Mouse (Mus musculus): ENCODE data around the gene Ccdc62. TPM values are rescaled to one million over a fixed set of nuclear protein-coding genes. Genes with fewer than 3 reads are reported as not detected.
A peak's percentile ranks its signal among the peaks of the same experiment; 100 is the strongest.

Ccdc62 gene
- polyA plus RNA-seq, 1 experiment from 2014 or later, result 7.1 TPM

DNA sequence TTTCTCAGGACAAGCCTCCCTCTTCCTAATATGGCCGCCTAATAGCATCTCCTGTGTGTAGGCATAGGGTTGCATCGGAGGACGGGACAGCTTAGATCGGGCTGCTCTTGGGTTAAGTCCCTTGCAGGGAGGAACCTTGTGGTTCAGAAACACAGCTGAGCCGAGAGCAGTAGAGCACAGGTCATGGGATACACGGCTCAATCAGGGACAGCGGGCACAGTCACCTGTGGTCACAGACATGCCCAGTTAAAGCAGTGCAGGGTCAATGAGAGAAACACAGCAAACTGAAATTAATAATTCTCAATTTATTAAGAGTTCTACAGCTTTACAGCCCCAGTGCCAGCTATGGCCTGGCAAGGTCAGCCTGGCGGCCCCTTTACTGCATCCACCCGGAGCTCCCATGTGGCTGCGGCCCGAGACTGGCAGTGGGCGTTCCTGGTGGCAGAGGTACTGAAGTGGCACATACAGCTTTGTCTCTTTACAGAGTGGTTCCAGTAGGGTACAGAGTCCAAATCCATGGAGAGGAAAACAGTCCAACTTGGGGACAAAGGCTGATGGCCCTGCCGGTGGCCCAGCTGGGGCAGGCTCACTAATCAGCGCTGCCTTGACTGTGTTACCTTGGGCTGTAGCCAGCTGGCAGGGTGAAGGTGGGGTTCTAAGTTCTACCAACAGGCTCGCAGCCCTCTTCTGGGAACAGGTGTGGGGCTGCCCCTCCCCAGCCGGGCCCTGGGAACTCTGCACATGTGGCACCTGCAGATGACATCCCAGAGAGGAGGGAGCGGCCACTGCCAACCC lies 74.1 kb downstream of the Ccdc62 start:
- Histone ChIP-seq H3K9me3 (replicated peaks; ENCODE audit: low read length) (no peaks in the 10 kb centered on the region), H3K36me3 (ENCODE audit: insufficient read depth, low read length) (peaks cover 48% of the 10 kb centered on the region), H3K4me3 (replicated peaks; ENCODE audit: low read depth, low read length) (no peak overlapping the region), H3K27me3 (ENCODE audit: insufficient read depth, low read length) (no peaks in the 10 kb centered on the region), H3K9ac (ENCODE audit: low read depth, low read length) (no peak overlapping the region), H3K4me2 (ENCODE audit: low read length) (no peak overlapping the region), H3K4me1 (replicated peaks; ENCODE audit: insufficient read depth, low read length) (0 out of 2 replicates have a peak, but pooled peaks cover 2% of the 10 kb centered on the region), H3K27ac (peak overlapping the region; percentile 47)
- DNase-seq (ENCODE audit: low spot score) (no peak), ATAC-seq (replicated peaks; ENCODE audit: low FRiP score, low read depth) (peak; percentile 12; the same call in 1 of the 2 replicates)
- TF ChIP-seq CTCF (IDR thresholded peaks at IDR 0.05; ENCODE audit: low read depth), result no peak
- WGBS, result 81% methylated on average over 17 of the region's 17 CpGs

DNA sequence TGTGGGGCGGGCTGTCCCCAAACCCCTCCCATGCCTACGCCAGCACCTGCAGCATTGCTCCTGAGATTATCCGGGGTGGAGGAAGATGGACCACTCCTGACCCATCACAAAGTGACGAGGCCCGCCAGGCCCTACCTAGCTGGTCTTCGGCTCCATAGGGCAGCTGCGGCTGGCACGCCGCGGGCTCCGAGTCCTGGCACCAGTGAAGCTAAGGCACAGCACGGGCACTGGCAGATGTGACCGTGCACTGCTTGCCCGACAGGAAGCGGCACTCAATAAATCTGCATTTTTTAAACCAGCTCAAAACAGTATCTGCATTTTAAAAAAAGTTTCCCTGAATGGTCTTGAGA lies 74.6 kb downstream of the Ccdc62 start:
- no peaks in the 10 kb centered on the region for H3K27me3 ChIP-seq (ENCODE audit: insufficient read depth, low read length)
- no peaks in the 10 kb centered on the region for H3K9me3 ChIP-seq (replicated peaks; ENCODE audit: low read length)
- H3K9ac ChIP-seq (ENCODE audit: low read depth, low read length), result no peak overlapping the region
- no peak for DNase-seq (ENCODE audit: low spot score)
- ATAC-seq (replicated peaks; ENCODE audit: low FRiP score, low read depth), result no peak
- H3K27ac ChIP-seq, result peak overlapping the region; percentile 47
- no peak overlapping the region for H3K4me3 ChIP-seq (replicated peaks; ENCODE audit: low read depth, low read length)
- H3K36me3 ChIP-seq (ENCODE audit: insufficient read depth, low read length), result peaks cover 47% of the 10 kb centered on the region
- 0 out of 2 replicates have a peak, but pooled peaks cover 2% of the 10 kb centered on the region for H3K4me1 ChIP-seq (replicated peaks; ENCODE audit: insufficient read depth, low read length)
- WGBS, result 90% methylated on average over 15 of the region's 15 CpGs
- no peak for TF ChIP-seq CTCF (IDR thresholded peaks at IDR 0.05; ENCODE audit: low read depth)
- no peak overlapping the region for H3K4me2 ChIP-seq (ENCODE audit: low read length)

DNA sequence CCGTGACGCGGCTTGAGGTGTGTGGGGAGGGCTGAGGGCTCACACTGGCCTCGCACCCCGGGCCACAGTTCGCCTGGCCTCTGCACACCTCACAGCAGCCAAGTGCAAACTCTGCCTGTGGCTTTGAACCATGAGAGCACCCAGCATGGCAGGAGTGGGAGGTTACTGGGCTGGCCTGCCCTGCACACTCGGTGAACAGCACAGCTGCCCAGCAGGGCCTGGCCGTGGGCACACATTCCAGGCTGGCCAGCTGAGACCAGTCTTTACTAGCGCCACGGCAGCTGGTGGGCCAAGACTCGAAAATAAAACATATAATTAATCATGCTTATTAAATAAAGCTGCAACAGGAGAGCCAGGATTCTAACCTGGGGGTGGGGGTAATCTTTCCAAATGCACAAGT lies 75.1 kb downstream of the Ccdc62 start:
- ATAC-seq (replicated peaks; ENCODE audit: low FRiP score, low read depth), result no peak
- peak overlapping the region; percentile 47; the same call in 1 of the 2 replicates for H3K27ac ChIP-seq

DNA sequence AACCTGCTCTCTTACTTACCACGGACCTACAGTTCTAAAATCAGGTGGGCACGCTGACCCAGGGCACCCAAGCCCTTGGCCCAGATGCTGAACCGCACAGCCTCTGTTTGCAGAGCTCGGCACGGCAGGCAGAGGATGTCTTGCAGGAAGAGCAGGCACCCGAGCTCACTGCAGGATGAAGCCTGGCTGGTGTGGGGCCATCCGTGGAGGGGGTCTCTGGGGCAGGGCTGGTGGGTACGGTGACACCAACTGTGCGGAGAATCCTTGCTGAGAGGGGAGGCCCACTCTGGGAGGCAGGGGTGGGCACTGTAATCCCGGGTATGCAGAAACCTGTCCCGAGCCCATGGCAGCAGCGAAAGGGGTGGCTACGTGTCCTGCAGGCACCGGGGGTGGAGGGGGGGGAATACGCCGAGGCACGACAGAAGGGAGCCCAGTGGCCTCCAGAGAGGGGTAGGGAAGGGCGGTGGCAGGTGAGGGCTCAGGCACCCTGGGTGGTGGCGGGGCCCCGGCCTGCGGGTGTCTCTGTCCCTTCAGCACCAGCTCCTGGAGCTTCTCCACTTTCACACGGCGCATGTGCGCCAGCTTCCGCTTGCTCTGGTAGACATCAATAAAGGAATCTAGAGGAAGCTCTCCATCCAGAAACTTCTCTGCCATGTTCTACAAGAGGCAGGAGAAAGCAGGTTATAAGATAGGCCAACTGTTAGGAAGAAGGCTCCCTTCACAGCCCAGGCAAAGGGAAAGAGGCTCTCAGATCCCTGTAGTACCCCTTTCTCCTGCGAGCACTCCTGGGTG lies 75.8 kb downstream of the Ccdc62 start:
- Histone ChIP-seq H3K4me1 (replicated peaks; ENCODE audit: insufficient read depth, low read length) (peaks cover 6% of the 10 kb centered on the region), H3K4me2 (ENCODE audit: low read length) (no peak overlapping the region), H3K9me3 (replicated peaks; ENCODE audit: low read length) (no peaks in the 10 kb centered on the region), H3K27ac (peak overlapping the region; percentile 60), H3K27me3 (ENCODE audit: insufficient read depth, low read length) (no peaks in the 10 kb centered on the region), H3K4me3 (replicated peaks; ENCODE audit: low read depth, low read length) (no peak overlapping the region), H3K9ac (ENCODE audit: low read depth, low read length) (no peak overlapping the region), H3K36me3 (ENCODE audit: insufficient read depth, low read length) (peaks cover 40% of the 10 kb centered on the region)
- DNase-seq (ENCODE audit: low spot score) (no peak), ATAC-seq (replicated peaks; ENCODE audit: low FRiP score, low read depth) (no peak)
- no peak for TF ChIP-seq CTCF (IDR thresholded peaks at IDR 0.05; ENCODE audit: low read depth)
- WGBS, result 84% methylated on average over 26 of the region's 26 CpGs

More for the DNA sequence above, 75.1 kb downstream of the Ccdc62 start:
- TF ChIP-seq CTCF (IDR thresholded peaks at IDR 0.05; ENCODE audit: low read depth), result no peak
- H3K4me3 ChIP-seq (replicated peaks; ENCODE audit: low read depth, low read length), result no peak overlapping the region
- H3K9ac ChIP-seq (ENCODE audit: low read depth, low read length), result no peak overlapping the region
- no peak for DNase-seq (ENCODE audit: low spot score)
- H3K4me2 ChIP-seq (ENCODE audit: low read length), result no peak overlapping the region
- no peaks in the 10 kb centered on the region for H3K27me3 ChIP-seq (ENCODE audit: insufficient read depth, low read length)
- H3K36me3 ChIP-seq (ENCODE audit: insufficient read depth, low read length), result peaks cover 42% of the 10 kb centered on the region
- H3K4me1 ChIP-seq (replicated peaks; ENCODE audit: insufficient read depth, low read length), result 0 out of 2 replicates have a peak, but pooled peaks cover 2% of the 10 kb centered on the region
- 61% methylated on average over 11 of the region's 11 CpGs for WGBS
- no peaks in the 10 kb centered on the region for H3K9me3 ChIP-seq (replicated peaks; ENCODE audit: low read length)

DNA sequence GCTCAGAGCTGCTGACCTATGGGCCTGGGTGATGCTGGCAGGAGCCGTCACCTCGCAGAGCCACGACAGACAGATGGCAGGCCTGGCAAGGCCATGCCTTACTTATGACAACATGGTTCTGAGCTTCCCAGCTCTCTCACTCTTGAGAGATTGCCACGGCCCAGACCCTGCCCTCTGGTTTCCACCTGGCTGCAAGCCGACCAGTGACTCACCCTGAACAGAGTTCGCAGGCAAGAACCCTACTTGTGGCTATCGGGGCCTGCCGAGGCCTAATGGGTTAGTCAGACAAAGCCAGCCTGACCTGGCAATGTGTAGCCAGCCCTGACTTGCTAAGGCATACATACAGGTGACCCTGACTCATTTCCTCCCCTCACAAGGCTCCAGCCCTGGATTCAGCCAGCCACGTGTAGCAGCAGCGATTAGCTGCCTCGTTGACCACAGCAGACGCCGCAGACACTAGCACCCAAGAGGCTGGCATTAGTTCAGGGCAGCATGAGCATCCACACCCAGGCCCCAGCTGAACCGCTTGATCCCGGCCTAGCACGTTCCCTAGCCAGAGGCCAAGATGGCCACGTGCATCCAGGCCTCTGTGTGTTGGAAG lies 76.5 kb downstream of the Ccdc62 start:
- H3K4me3 ChIP-seq (replicated peaks; ENCODE audit: low read depth, low read length), result no peak overlapping the region
- no peaks in the 10 kb centered on the region for H3K27me3 ChIP-seq (ENCODE audit: insufficient read depth, low read length)
- 0 out of 2 replicates have a peak, but pooled peaks have one; percentile 3 for TF ChIP-seq CTCF (IDR thresholded peaks at IDR 0.05; ENCODE audit: low read depth)
- peak overlapping the region; percentile 60 for H3K27ac ChIP-seq
- 63% methylated on average over 17 of the region's 17 CpGs for WGBS
- no peak overlapping the region for H3K9ac ChIP-seq (ENCODE audit: low read depth, low read length)
- DNase-seq (ENCODE audit: low spot score) (no peak), ATAC-seq (replicated peaks; ENCODE audit: low FRiP score, low read depth) (peak; percentile 77)
- H3K4me1 ChIP-seq (replicated peaks; ENCODE audit: insufficient read depth, low read length), result peaks cover 13% of the 10 kb centered on the region
- no peaks in the 10 kb centered on the region for H3K9me3 ChIP-seq (replicated peaks; ENCODE audit: low read length)
- H3K4me2 ChIP-seq (ENCODE audit: low read length), result no peak overlapping the region
- peaks cover 32% of the 10 kb centered on the region for H3K36me3 ChIP-seq (ENCODE audit: insufficient read depth, low read length)

DNA sequence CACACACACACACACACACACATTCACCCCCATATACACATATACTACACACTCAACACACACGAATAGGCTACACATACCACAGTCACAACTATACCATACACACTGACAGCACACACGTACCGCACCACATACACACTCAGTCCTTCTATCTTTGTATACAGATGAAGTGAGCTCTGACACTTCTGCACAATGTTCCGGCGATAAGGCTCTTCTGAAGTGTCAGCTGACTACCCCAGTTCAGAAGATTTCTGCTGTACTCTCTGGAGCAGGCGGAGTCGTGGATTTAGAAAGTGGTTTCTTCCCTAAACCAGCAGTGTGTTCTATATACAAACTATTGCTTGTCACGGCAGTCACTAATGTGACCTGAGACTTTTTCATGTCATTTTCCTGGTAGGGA lies 79.6 kb downstream of the Ccdc62 start:
- peaks cover 28% of the 10 kb centered on the region for H3K4me1 ChIP-seq (replicated peaks; ENCODE audit: insufficient read depth, low read length)
- no peak overlapping the region for H3K4me3 ChIP-seq (replicated peaks; ENCODE audit: low read depth, low read length)
- H3K27ac ChIP-seq, result peak overlapping the region; percentile 80; the same call in 1 of the 2 replicates
- no peak for TF ChIP-seq CTCF (IDR thresholded peaks at IDR 0.05; ENCODE audit: low read depth)
- no peaks in the 10 kb centered on the region for H3K27me3 ChIP-seq (ENCODE audit: insufficient read depth, low read length)
- no peak overlapping the region for H3K4me2 ChIP-seq (ENCODE audit: low read length)
- no peak overlapping the region for H3K9ac ChIP-seq (ENCODE audit: low read depth, low read length)
- 86% methylated on average over 8 of the region's 8 CpGs for WGBS
- H3K36me3 ChIP-seq (ENCODE audit: insufficient read depth, low read length), result peaks cover 26% of the 10 kb centered on the region
- no peak for ATAC-seq (replicated peaks; ENCODE audit: low FRiP score, low read depth)
- DNase-seq (ENCODE audit: low spot score), result no peak
- no peaks in the 10 kb centered on the region for H3K9me3 ChIP-seq (replicated peaks; ENCODE audit: low read length)

All from kidney, postnatal 0 days (tissue).